Mouse (Mus musculus) CH12.LX (cell line): ENCODE results near the gene Ccdc93. TPM values are rescaled to one million over a fixed set of nuclear protein-coding genes. Genes with fewer than 3 reads are reported as not detected.

ENCODE experiments used
- DNase-seq: peaks from one replicate; pipeline ENCODE4 v3.0.0-alpha.2; 2013; ENCODE audit errors: extremely low read depth
- H3K27ac ChIP-seq: 2 replicates; pipeline ENCODE4 v1.5.1; 2012; ENCODE audit warnings: low read depth, mild to moderate bottlenecking, control low read depth, moderate library complexity; ENCODE audit not compliant: insufficient read depth
- H3K27me3 ChIP-seq: replicated peaks from 2 replicates; pipeline ENCODE3; 2012; ENCODE audit warnings: inconsistent platforms
- H3K36me3 ChIP-seq, 2 experiments: replicated peaks in 1 of 2; 2 replicates each; pipeline versions ENCODE3 to v1.6.1; 2012; ENCODE audit warnings: inconsistent platforms in 1 of 2, low read length in 1 of 2, mild to moderate bottlenecking in 1 of 2, mixed read lengths in 1 of 2, moderate library complexity in 1 of 2; ENCODE audit not compliant: control insufficient read depth in 1 of 2, insufficient read depth in 1 of 2
- H3K4me1 ChIP-seq, 2 experiments: 2 replicates each; pipeline ENCODE4 v1.6.1; 2012; ENCODE audit warnings: inconsistent platforms in 1 of 2, moderate library complexity in 1 of 2; ENCODE audit not compliant: insufficient read depth in 2 of 2, control insufficient read depth in 1 of 2
- H3K4me2 ChIP-seq: 2 replicates; pipeline ENCODE4 v1.6.1; 2012; ENCODE audit warnings: low read depth, mild to moderate bottlenecking, control low read depth; ENCODE audit not compliant: poor library complexity, insufficient read depth, severe bottlenecking
- H3K4me3 ChIP-seq, 3 experiments: fragments of 150-350 bp in 1 of 3; sonication (generic) in 1 of 3; replicated peaks in 1 of 3; 2 replicates each; pipeline versions ENCODE3 to v1.5.1; 2011 to 2012; ENCODE audit warnings: low read depth in 2 of 3, low read length in 2 of 3, mild to moderate bottlenecking in 2 of 3, moderate library complexity in 2 of 3, control low read depth in 1 of 3, improper control_type of control experiment in 1 of 3, inconsistent platforms in 1 of 3, mixed read lengths in 1 of 3; ENCODE audit not compliant: poor library complexity in 1 of 3
- H3K79me2 ChIP-seq: replicated peaks from 2 replicates; pipeline ENCODE4 v1.6.1; 2012; ENCODE audit warnings: mild to moderate bottlenecking, moderate library complexity; ENCODE audit not compliant: control insufficient read depth, poor library complexity, insufficient read depth, severe bottlenecking; ENCODE audit errors: extremely low read depth
- H3K9ac ChIP-seq: 2 replicates; pipeline ENCODE4 v1.6.1; 2012; ENCODE audit warnings: low read depth, mild to moderate bottlenecking, control low read depth, moderate library complexity; ENCODE audit not compliant: insufficient read depth
- H3K9me3 ChIP-seq: replicated peaks from 2 replicates; pipeline ENCODE3; 2012; ENCODE audit warnings: low read length, inconsistent platforms, mixed read lengths
- BHLHE40 ChIP-seq: IDR thresholded peaks from 2 replicates; pipeline ENCODE4 v1.6.1; 2011; ENCODE audit warnings: mild to moderate bottlenecking, low read depth, low read length, improper control_type of control experiment
- CHD1 ChIP-seq: IDR thresholded peaks from 2 replicates; pipeline ENCODE4 v1.6.1; 2012; ENCODE audit warnings: low read depth, low read length, improper control_type of control experiment, inconsistent platforms
- CHD2 ChIP-seq: IDR thresholded peaks from 2 replicates; pipeline ENCODE4 v1.6.1; 2011; ENCODE audit warnings: low read length, improper control_type of control experiment
- CTCF ChIP-seq, 2 experiments: IDR thresholded peaks in 1 of 2; conservative IDR thresholded peaks in 1 of 2; 2 replicates each; pipeline ENCODE4 v1.5.1; 2011 to 2012; ENCODE audit warnings: low read depth in 2 of 2, low read length in 2 of 2, improper control_type of control experiment in 1 of 2, inconsistent platforms in 1 of 2, mild to moderate bottlenecking in 1 of 2, moderate library complexity in 1 of 2
- ELF1 ChIP-seq: IDR thresholded peaks from 2 replicates; pipeline ENCODE4 v1.6.1; 2014; ENCODE audit warnings: low read depth, mild to moderate bottlenecking, inconsistent platforms, low read length, improper control_type of control experiment
- EP300 ChIP-seq: IDR thresholded peaks from 2 replicates; pipeline ENCODE4 v1.6.1; 2011; ENCODE audit warnings: low read length, improper control_type of control experiment
- GABPA ChIP-seq: IDR thresholded peaks from 2 replicates; pipeline ENCODE4 v1.6.1; 2012; ENCODE audit warnings: low read depth, low read length, improper control_type of control experiment, inconsistent platforms; ENCODE audit not compliant: insufficient replicate concordance
- IRF4 ChIP-seq: IDR thresholded peaks from 2 replicates; pipeline ENCODE4 v1.6.1; 2014; ENCODE audit warnings: low read depth, mild to moderate bottlenecking, inconsistent platforms, low read length, improper control_type of control experiment
- JUN ChIP-seq: IDR thresholded peaks from 2 replicates; pipeline ENCODE4 v1.6.1; 2011; ENCODE audit warnings: low read depth, mild to moderate bottlenecking, low read length, improper control_type of control experiment, moderate library complexity; ENCODE audit not compliant: insufficient read depth
- KAT2A ChIP-seq: IDR thresholded peaks from 2 replicates; pipeline ENCODE4 v1.6.1; 2012; ENCODE audit warnings: low read length, improper control_type of control experiment, inconsistent platforms; ENCODE audit not compliant: insufficient replicate concordance
- MAZ ChIP-seq: IDR thresholded peaks from 2 replicates; pipeline ENCODE4 v1.6.1; 2012; ENCODE audit warnings: low read depth, mild to moderate bottlenecking, inconsistent platforms, low read length, improper control_type of control experiment, moderate library complexity
- MXI1 ChIP-seq: IDR thresholded peaks from 2 replicates; pipeline ENCODE4 v1.6.1; 2011; ENCODE audit warnings: mild to moderate bottlenecking, low read depth, low read length, improper control_type of control experiment
- MYC ChIP-seq: IDR thresholded peaks from 2 replicates; pipeline ENCODE4 v1.6.1; 2011; ENCODE audit warnings: low read depth, mild to moderate bottlenecking, improper control_type of control experiment, low read length
- NELFE ChIP-seq: IDR thresholded peaks from 2 replicates; pipeline ENCODE4 v1.6.1; 2011; ENCODE audit warnings: low read depth, low read length, improper control_type of control experiment
- NRF1 ChIP-seq: IDR thresholded peaks from 2 replicates; pipeline ENCODE4 v1.6.1; 2014; ENCODE audit warnings: low read depth, mild to moderate bottlenecking, inconsistent platforms, low read length, improper control_type of control experiment, moderate library complexity
- POLR2A ChIP-seq: IDR thresholded peaks from 2 replicates; pipeline ENCODE4 v1.6.1; 2011; ENCODE audit warnings: low read depth, mild to moderate bottlenecking, improper control_type of control experiment, low read length
- POLR2AphosphoS2 ChIP-seq: IDR thresholded peaks from 2 replicates; pipeline ENCODE4 v1.6.1; 2011; ENCODE audit warnings: low read depth, low read length, improper control_type of control experiment
- RAD21 ChIP-seq: IDR thresholded peaks from 2 replicates; pipeline ENCODE4 v1.6.1; 2011; ENCODE audit warnings: low read depth, mild to moderate bottlenecking, low read length, improper control_type of control experiment, moderate library complexity
- RCOR1 ChIP-seq: conservative IDR thresholded peaks from 2 replicates; pipeline ENCODE4 v1.6.1; 2012; ENCODE audit warnings: low read depth, mild to moderate bottlenecking, inconsistent platforms, low read length, improper control_type of control experiment
- SMC3 ChIP-seq: IDR thresholded peaks from 2 replicates; pipeline ENCODE4 v1.6.1; 2011; ENCODE audit warnings: low read depth, low read length, improper control_type of control experiment
- TCF12 ChIP-seq: IDR thresholded peaks from 2 replicates; pipeline ENCODE4 v1.6.1; 2014; ENCODE audit warnings: low read depth, mild to moderate bottlenecking, inconsistent platforms, low read length, improper control_type of control experiment
- USF1 ChIP-seq: IDR thresholded peaks from 2 replicates; pipeline ENCODE4 v1.6.1; 2014; ENCODE audit warnings: low read depth, mild to moderate bottlenecking, inconsistent platforms, low read length, improper control_type of control experiment
- USF2 ChIP-seq: conservative IDR thresholded peaks from 2 replicates; pipeline ENCODE4 v1.6.1; 2011; ENCODE audit warnings: low read depth, low read length, improper control_type of control experiment
- ZC3H11A ChIP-seq: IDR thresholded peaks from 2 replicates; pipeline ENCODE4 v1.6.1; 2012; ENCODE audit warnings: low read depth, mild to moderate bottlenecking, inconsistent platforms, low read length, improper control_type of control experiment
- ZKSCAN1 ChIP-seq: IDR thresholded peaks from 2 replicates; pipeline ENCODE4 v1.6.1; 2012; ENCODE audit warnings: low read depth, inconsistent platforms, low read length, improper control_type of control experiment, borderline replicate concordance
- ZNF384 ChIP-seq: IDR thresholded peaks from 2 replicates; pipeline ENCODE4 v1.6.1; 2012; ENCODE audit warnings: low read depth, low read length, improper control_type of control experiment, inconsistent platforms
- dilution Hi-C: fragments of 300-500 bp; cut with MboI; formaldehyde crosslinking; loops from 2 replicates; pipeline ENCODE4 v1.14.3; 2020; ENCODE audit warnings: low sequenced_read_pairs; ENCODE audit not compliant: extremely low pct_unique_long_range_greater_than_20kb, extremely low pct_ligation_motif_present
- in situ Hi-C: fragments of 300-500 bp; cut with MboI; formaldehyde crosslinking; loops from 3 replicates; pipeline ENCODE4 v1.14.3; 2019; ENCODE audit warnings: low sequenced_read_pairs, low pct_ligation_motif_present, low pct_unique_long_range_greater_than_20kb, mixed read lengths
- polyA plus RNA-seq: library from polyadenylated mRNA; unstranded; fragments of >175 nt; gene quantifications from 2 replicates; pipeline ENCODE4 v1.2.1, GENCODE M21; 2012; ENCODE audit warnings: low read depth; ENCODE audit not compliant: insufficient read length
- total RNA-seq, 2 experiments: library from RNA; depleted of rRNA; stranded (reverse); fragments of 300-350 nt in 1 of 2; fragments of >200 nt in 1 of 2; gene quantifications; 2 replicates each; pipeline ENCODE4 v1.2.3; 2012 to 2014

Gene Ccdc93
- total and polyA plus RNA-seq, 3 experiments = 21.0 to 34.0 (median 23.7) TPM

- no peaks in the 10 kb centered on the region for H3K36me3 ChIP-seq
- H3K4me3 ChIP-seq = no peak overlapping the region
- H3K27ac ChIP-seq = no peak overlapping the region
- no peak overlapping the region for H3K4me2 ChIP-seq
- H3K4me1 ChIP-seq = no peaks in the 10 kb centered on the region
- no peaks in the 10 kb centered on the region for H3K79me2 ChIP-seq
- no peaks in the 10 kb centered on the region for H3K9me3 ChIP-seq
- H3K9ac ChIP-seq = no peak overlapping the region
- TF ChIP-seq MYC (no peak), BHLHE40 (no peak), CTCF (conservative IDR thresholded peaks at IDR 0.05 in 1 of 2, IDR thresholded peaks at IDR 0.05 in 1 of 2; ENCODE audit: low read depth in 2 of 2, low read length in 2 of 2) (peak; percentile 23 to 52; a peak in 2 of 4 replicates), POLR2A (no peak), ZC3H11A (no peak), USF1 (no peak), MAZ (no peak), RCOR1 (no peak), MXI1 (no peak), RAD21 (peak; percentile 17), TCF12 (no peak), NELFE (no peak), ZNF384 (no peak), IRF4 (no peak), GABPA (no peak), ELF1 (no peak), POLR2AphosphoS2 (no peak), KAT2A (no peak), CHD1 (no peak), ZKSCAN1 (no peak), JUN (no peak), CHD2 (no peak), SMC3 (peak; percentile 41)
- in situ Hi-C loops = no loop called here
- dilution Hi-C loops = no loop called here
- no peaks in the 10 kb centered on the region for H3K27me3 ChIP-seq
- no peak for DNase-seq
Observed at GRCm38 (mm10) chr1:121389574-121389973, 41.3 kb upstream of the Ccdc93 start.

GRCm38 (mm10) chr1:121390003-121390402 lies 40.8 kb upstream of the Ccdc93 start:
- no peaks in the 10 kb centered on the region for H3K27me3 ChIP-seq
- no peak overlapping the region for H3K4me2 ChIP-seq
- H3K4me3 ChIP-seq = no peak overlapping the region
- no peaks in the 10 kb centered on the region for H3K79me2 ChIP-seq
- no peaks in the 10 kb centered on the region for H3K9me3 ChIP-seq
- H3K27ac ChIP-seq = no peak overlapping the region
- TF ChIP-seq NRF1 (no peak), POLR2AphosphoS2 (no peak), CHD2 (no peak), JUN (no peak), IRF4 (no peak), EP300 (no peak), USF2 (no peak), RCOR1 (no peak)
- DNase-seq = no peak
- in situ Hi-C loops (loop anchor here (10.0 kb wide), 1 partner anchor 135 kb away; no protein-coding TSS in a partner anchor), dilution Hi-C loops (no loop called here)
- no peaks in the 10 kb centered on the region for H3K4me1 ChIP-seq
- H3K9ac ChIP-seq = no peak overlapping the region
- no peaks in the 10 kb centered on the region for H3K36me3 ChIP-seq
